Mouse (Mus musculus): ENCODE data around the gene Syt16. TPM values are rescaled to one million over a fixed set of nuclear protein-coding genes. Genes with fewer than 3 reads are reported as not detected.

Syt16 gene
- total RNA-seq, 1 experiment from 2014 or later = 1.6 TPM

DNA sequence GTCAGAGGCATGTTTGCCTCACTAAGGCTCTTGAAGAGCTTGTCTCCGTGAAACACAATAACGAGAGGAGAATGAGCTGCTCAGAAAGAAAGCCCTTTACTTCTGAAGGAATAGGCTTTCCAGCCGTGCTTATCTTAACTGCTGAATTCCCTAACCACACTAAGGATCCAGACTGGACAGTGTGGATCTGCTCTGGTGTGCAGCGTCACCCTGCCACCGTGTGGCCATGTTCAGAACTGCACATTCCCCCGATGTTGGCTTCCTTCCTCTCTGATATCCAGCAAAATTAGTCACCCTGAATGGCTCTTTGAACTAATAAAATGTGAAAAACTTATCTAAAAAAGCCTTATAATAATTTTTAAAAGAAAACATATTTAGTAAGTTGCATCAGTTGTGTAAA is 16.3 kb downstream of the Syt16 start:
- peak; percentile 85 for DNase-seq

DNA sequence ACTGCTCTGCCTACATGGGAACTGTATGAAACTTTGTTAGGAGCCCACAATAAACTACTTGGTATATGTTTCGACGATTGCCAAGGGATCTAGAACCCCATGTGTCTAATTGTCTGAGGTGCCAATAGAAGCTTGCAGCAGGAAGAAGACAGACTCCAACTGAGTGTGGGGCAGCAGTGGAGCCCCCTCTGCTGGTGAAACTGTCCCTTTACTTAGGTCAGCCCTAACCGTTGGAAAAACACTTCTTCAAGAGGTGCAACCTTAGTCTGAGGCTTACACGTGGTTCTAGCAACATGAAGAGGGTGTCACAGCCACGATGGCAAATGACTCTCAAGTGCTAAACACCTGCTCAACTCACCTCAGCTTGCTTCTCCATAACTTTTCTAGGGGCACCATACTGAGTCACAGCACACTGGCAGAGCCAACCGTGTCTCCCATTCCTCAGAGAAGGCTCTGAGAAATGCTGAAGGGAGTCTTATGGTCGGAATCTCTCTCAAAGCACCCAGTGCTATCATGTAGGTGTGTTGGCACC is 17.3 kb downstream of the Syt16 start:
- peak; percentile 50 for DNase-seq

DNA sequence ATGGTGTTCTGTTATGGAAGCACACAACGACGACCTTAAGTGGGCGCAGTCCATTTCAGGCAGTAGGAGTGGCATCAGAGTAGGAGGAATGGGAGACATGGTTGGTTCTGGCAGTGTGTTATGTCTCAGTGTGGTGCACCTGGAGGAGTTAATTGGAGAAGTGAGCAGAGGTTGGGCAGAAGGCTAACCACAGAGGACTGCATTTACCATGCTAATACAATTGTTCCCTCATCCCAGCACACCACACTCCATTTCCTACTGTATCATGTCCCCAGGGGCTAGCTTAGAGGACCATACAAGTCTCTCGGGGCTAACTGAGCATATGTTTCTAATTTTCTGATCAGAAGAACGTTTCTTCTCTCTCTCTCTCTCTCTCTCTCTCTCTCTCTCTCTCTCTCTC is 18.0 kb downstream of the Syt16 start:
- no peak for DNase-seq

- no peak for DNase-seq
Observed at GRCm38 (mm10) chr12:74023260-74023659, 25.8 kb downstream of the Syt16 start.

GRCm38 (mm10) chr12:74024912-74025311 is 27.5 kb downstream of the Syt16 start:
- no peak for DNase-seq

DNA sequence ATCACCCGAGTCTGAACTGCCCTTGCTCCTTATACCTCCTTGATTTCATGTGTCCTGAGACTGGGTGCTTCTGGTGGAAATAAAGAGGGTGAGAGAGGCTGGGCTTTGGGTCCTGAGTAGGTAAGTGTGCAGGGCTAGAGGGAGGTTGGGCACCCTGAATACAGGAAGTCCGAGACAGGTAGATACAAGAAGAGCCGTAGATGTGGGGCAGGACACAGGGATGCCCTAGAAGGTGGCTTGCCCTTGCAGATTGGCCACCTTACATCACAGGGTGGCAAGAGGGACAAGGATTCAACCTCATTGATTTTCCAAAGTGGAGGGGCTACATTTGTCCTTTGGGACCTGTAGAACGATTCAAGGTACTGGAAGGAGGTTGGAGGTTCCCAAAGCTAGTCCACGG is 45.8 kb downstream of the Syt16 start:
- no peak for DNase-seq

GRCm38 (mm10) chr12:74043755-74044154 is 46.3 kb downstream of the Syt16 start:
- DNase-seq = no peak

GRCm38 (mm10) chr12:74044241-74044640 is 46.8 kb downstream of the Syt16 start:
- DNase-seq = no peak

DNA sequence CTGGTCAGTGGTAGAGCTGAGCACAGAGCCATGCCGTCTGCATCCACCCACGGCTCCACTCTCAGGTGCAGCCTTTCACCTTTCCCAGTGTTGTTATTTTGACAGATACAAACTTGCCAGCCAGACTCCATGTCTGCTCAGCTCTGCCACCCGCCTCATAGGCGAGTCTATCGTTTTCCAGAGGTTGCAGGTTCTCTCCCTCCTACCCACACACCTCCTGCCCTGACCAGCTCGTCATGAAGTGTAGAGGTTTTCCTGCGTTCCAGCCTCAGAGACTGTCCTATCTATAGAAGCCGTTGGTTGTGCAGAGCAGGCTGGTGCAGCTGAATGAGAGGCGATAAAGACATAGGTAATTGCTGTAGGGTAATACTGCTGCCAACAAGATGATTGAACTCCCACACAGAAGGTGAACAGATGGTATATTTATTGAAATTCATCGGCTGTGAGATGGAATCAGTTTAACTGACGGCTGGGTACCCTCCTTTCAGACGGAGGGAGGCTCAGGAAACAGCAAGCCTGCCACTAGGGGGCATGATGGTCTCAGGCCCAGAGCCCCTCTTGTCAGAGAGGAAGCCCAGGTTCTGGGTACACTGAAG is 58.0 kb downstream of the Syt16 start:
- peak; percentile 57 for DNase-seq

DNA sequence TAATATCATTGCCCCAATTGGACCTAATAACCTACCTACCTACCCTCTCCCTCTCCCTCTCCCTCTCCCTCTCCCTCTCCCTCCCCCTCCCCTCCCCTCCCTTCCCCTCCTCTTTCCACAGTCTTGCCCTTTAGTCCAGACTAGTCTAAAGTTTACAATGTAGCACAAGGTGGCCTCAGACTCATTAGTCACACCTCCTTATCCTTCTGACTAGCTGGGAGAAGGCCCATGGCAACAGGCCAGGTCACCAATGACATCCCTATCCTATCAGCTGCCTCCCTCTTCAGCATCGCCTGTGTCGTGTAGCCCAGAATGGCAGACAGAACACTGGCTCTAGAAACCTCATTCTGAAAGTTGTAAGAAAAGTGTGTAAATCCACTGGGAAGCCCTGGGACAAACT is 58.7 kb downstream of the Syt16 start:
- no peak for DNase-seq

DNA sequence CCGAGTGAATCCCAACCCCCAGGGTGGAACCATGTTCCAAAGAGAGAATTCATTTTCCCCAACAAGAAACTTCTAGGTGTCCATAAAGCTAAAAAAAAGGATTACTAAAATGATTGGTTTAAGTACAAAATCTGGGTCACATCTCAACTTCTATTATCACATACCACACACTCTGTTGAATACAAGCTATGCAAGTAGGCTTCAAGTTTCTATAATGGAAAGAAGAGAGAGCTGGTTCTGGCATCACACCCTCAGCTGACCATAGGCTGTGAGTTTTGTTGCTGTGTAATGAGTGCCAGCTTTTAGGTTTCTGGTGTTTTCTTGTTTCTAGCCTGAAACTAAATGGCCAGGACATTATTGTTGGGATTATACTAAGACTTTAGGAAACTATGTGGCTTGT is 65.1 kb downstream of the Syt16 start:
- DNase-seq = no peak

- DNase-seq = no peak
Observed at GRCm38 (mm10) chr12:74068912-74069311, 71.5 kb downstream of the Syt16 start.

GRCm38 (mm10) chr12:74075590-74075989 is 78.1 kb downstream of the Syt16 start:
- DNase-seq = no peak

DNA sequence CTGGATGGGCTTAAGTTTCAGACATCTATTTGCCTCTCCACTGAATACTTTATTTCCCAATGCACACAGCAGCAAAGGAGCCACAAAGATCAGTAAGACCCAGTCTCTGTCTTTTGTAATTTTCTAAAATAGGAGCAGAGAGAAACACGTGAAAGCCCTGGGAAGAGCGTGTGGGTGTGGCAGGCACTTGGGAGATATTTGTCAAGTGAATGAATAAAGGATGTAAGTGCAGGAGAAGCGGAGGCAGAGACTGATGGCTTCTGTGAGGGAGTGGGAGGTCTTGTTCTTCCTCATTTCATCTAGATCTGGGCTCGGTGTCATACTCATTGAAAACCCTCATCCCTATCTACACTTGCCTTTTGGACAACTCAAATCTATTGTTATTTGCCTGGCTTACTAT is 78.6 kb downstream of the Syt16 start:
- no peak for DNase-seq

DNA sequence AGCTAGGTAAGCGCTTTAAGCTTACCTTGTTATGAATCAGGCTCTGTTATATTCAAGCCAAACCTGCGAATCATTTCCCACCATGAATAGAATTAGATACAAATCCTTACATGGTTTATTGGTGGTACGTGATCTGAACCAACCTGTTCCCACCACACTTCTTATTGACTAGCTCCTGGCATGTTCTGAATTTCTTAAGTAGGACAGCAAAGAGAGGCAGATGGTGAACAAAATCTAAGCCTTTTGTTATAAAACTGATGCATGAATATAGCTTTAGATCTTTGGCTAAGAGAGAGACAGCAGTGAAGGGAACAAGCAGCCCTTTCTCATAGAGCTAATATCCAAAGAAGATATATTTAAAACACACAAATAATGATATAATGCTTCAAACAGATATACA is 83.7 kb downstream of the Syt16 start:
- no peak for DNase-seq

GRCm38 (mm10) chr12:74084389-74084788 is 86.9 kb downstream of the Syt16 start:
- no peak for DNase-seq

DNA sequence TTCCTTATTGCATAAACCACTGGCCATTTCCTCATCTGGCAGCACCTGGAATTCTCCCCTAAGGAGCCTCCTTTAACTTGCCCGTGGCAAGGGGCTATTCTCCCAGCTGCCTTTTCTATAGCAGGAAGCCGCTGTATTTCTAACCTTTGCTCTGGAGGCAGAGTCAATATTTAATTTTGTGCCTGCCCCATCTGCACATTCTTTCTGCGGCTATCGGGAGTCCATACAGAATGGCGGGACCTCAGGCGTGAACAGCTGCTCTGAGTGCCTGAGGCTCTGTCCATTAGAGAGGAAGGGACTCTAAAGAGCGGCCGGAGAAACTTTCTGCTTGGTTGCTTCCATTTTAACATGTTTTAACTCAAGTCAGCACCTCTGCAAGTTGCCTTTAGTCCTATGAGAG is 89.6 kb downstream of the Syt16 start:
- no peak for DNase-seq

DNA sequence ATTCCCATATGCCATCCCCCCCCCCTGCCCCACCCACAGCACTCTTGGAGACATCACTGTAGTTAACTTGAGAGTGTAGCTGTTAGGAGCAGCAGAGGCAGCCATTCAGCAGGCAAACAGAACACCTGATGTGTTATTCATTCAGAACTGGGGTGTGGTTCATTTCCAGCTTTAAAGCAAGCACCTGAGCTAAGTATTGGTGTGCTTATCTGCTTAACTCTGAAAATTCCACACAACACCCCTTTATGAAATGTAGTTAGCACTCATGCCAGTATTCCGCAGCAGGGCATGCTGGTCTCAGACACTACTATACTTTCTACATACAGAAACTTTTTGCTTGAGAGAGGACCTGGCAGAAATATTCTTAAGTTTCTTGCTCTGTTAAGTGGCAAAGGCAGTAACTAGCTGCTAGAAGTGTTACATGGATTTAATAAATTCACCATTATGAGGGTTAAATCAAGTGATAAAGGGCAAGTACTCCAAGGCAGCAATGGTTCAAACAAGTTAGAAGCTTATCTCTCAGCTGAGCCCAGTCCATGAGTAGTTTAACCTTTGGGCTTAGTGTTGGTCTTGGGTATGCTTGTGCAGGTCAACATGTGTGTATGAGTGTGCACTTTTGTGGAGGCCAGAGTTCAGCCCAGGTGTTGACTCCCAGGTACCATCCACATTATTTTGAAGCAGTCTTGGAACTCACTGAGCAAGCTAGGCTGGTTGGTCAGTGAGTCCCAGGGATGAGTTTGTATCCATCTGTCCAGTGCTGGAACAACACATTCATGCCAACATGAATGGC is 92.1 kb downstream of the Syt16 start:
- no peak for DNase-seq

DNA sequence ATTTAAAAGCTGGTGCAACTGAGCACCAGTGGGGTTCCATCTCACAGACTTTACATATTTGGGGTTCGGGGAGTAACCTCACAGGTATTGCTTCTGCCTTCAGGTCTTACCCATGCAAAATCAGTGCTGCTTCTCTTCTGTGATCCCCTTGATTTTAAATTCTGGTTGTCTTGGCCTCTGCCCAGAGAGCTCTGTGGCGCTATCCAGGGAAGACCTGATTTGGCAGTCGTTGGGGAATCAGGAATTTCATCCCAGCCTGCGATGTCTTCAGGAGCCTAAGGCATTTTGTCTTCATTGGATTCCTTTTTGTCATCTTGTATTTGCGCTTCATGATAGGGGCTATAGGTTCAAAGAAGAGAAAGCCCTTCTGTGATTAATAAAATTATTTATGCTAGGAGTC is 95.1 kb downstream of the Syt16 start:
- no peak for DNase-seq

- no peak for DNase-seq
Observed at GRCm38 (mm10) chr12:74093110-74093509, 95.6 kb downstream of the Syt16 start.

GRCm38 (mm10) chr12:74094701-74095100 is 97.2 kb downstream of the Syt16 start:
- no peak for DNase-seq

GRCm38 (mm10) chr12:74098572-74099290 is 101.3 kb downstream of the Syt16 start:
- DNase-seq = no peak

- DNase-seq = no peak
Observed at GRCm38 (mm10) chr12:74105811-74106513, 108.5 kb downstream of the Syt16 start.

Data from adrenal gland, postnatal 25 days (tissue).